ENCODE assay signal across 8 mouse cellular contexts in the genomic region with DNA sequence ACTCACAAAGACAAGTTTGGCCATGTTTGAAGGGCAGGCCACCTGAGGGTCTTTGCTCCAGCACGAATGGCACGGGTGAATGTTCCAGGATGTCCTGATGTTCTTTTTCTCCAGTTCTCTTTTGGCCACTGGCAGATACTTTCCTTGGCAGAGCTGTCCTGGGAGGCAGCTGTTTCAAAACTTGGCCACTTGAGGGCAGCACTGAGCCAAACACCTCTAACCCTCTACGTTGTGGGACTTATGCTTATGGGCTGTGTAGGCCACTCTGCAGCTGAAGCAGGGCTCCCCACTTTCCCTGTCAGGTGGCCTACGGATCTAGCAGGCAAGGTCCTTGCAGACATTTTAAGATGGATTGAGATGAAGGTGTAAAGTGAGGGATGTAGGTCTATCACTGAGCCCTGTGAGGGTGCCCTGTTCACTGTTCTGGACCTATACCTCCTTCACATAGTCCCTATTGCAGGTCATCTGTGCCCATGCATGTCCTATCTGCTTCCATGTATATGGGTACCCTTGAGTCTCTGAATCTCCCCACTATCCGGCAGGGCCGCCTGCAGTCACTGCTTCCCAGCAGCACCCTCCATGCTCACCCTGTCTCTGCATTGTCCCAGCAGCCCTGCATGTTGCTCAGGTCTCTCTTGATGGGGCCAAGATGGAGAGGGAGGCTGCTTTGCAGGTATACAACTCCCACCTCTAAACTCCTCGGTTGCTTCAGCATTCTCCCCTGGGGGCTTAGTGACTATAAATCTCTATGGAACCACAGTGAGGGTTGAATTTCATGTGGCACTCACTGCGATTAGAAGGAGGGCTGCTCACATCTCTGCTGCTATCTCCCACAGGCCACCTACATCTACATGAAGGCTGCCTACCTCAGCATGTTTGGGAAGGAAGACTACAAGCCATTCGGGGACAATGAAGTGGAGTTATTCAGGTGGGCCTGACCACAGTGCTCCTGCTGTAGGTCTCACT. TPM values are rescaled to one million over a fixed set of nuclear protein-coding genes. Genes with fewer than 3 reads are reported as not detected.
DNase-seq lines count a peak whose midpoint lies in the region; ATAC-seq and TF ChIP-seq lines count a peak whose summit lies in the region.

No protein-coding gene starts in this region.

- no peaks in the 10 kb centered on the region for H3K36me3 ChIP-seq in C2C12 (ENCODE audit: control insufficient read depth, insufficient read depth)
- H3K36me3 ChIP-seq in heart, adult 2 months (ENCODE audit: control insufficient read depth, insufficient read depth, low read length): no peaks in the 10 kb centered on the region
- H3K36me3 ChIP-seq in kidney, adult 2 months (ENCODE audit: control insufficient read depth, insufficient read depth, low read length): no peaks in the 10 kb centered on the region
- H3K36me3 ChIP-seq in limb, embryonic 14.5 days (ENCODE audit: control insufficient read depth, insufficient read depth, low read length): peaks cover 13% of the 10 kb centered on the region; the same call in 1 of the 2 replicates
- no peaks in the 10 kb centered on the region for H3K36me3 ChIP-seq in midbrain, embryonic 15.5 days (replicated peaks)

- H3K4me1 ChIP-seq in heart, adult 2 months (ENCODE audit: control insufficient read depth, insufficient read depth, low read length): peaks cover 2% of the 10 kb centered on the region
- H3K4me1 ChIP-seq in kidney, adult 2 months (ENCODE audit: control insufficient read depth, insufficient read depth, low read length): no peaks in the 10 kb centered on the region; the same call in 1 of the 2 replicates
- no peaks in the 10 kb centered on the region for H3K4me1 ChIP-seq in limb, embryonic 14.5 days (ENCODE audit: control insufficient read depth, insufficient read depth, low read length)
- no peaks in the 10 kb centered on the region for H3K4me1 ChIP-seq in midbrain, embryonic 15.5 days

- H3K79me3 ChIP-seq in C2C12 (ENCODE audit: low read depth): no peaks in the 10 kb centered on the region

- intact Hi-C loops in heart, adult 2 months (cut with DNase I): loop anchor here (1.0 to 5.0 kb wide), 3 partner anchors 38 to 289 kb away; no protein-coding TSS in a partner anchor

- no peak overlapping the region for H3K9ac ChIP-seq in heart, adult 2 months (ENCODE audit: low read depth, low read length)
- no peak overlapping the region for H3K9ac ChIP-seq in limb, embryonic 14.5 days (ENCODE audit: low read depth, low read length, severe bottlenecking)
- H3K9ac ChIP-seq in midbrain, embryonic 15.5 days: no peak overlapping the region

- WGBS in heart, adult 2 months: 53% methylated on average over 9 of the region's 9 CpGs
- 49% methylated on average over 9 of the region's 9 CpGs for WGBS in kidney, adult 2 months
- 52% methylated on average over 9 of the region's 9 CpGs for WGBS in limb, embryonic 14.5 days
- 56% methylated on average over 9 of the region's 9 CpGs for WGBS in midbrain, embryonic 15.5 days

- DNase-seq in adrenal gland, postnatal 10 days: peak; percentile 81
- peak; percentile 65 for DNase-seq in embryo, embryonic 9.5 days (ENCODE audit: extremely low spot score)
- peak; percentile 65 to 76 for DNase-seq in heart, adult 2 months
- peak; percentile 73 for DNase-seq in kidney, adult 2 months
- DNase-seq in limb, embryonic 14.5 days (ENCODE audit: low spot score): peak; percentile 79
- peak; percentile 64 to 72 for DNase-seq in spleen, postnatal 14 days (ENCODE audit: low spot score in 2 of 2)

- TF ChIP-seq POLR2A in heart, adult 2 months (IDR thresholded peaks at IDR 0.05; ENCODE audit: insufficient read depth, low read depth, low read length): no peak
- TF ChIP-seq POLR2A in kidney, adult 2 months (IDR thresholded peaks at IDR 0.05; ENCODE audit: low read depth, low read length): no peak
- TF ChIP-seq POLR2A in limb, embryonic 14.5 days (IDR thresholded peaks at IDR 0.05; ENCODE audit: borderline replicate concordance, extremely low read depth, insufficient read depth, insufficient read length): no peak

- peak; percentile 62 for TF ChIP-seq CTCF in C2C12 (IDR thresholded peaks at IDR 0.05; ENCODE audit: control insufficient read depth, insufficient read depth, insufficient read length)
- no peak; the same call in 1 of the 2 replicates for TF ChIP-seq CTCF in heart, adult 2 months (IDR thresholded peaks at IDR 0.05)
- TF ChIP-seq CTCF in kidney, adult 2 months (conservative IDR thresholded peaks at IDR 0.05; ENCODE audit: insufficient read depth, insufficient read length, low read depth, low read length): peak; percentile 90

- no peaks in the 10 kb centered on the region for H3K27me3 ChIP-seq in C2C12 (ENCODE audit: control insufficient read depth, insufficient read depth, insufficient read length)
- H3K27me3 ChIP-seq in heart, adult 2 months (ENCODE audit: control insufficient read depth, insufficient read depth, low read length): no peaks in the 10 kb centered on the region
- no peaks in the 10 kb centered on the region for H3K27me3 ChIP-seq in kidney, adult 2 months (replicated peaks; ENCODE audit: control insufficient read depth, insufficient read depth, low read length)
- no peaks in the 10 kb centered on the region for H3K27me3 ChIP-seq in limb, embryonic 14.5 days (ENCODE audit: control insufficient read depth, insufficient read depth, low read length)
- H3K27me3 ChIP-seq in midbrain, embryonic 15.5 days (replicated peaks): no peaks in the 10 kb centered on the region

- H3ac ChIP-seq in C2C12 (ENCODE audit: control insufficient read depth, insufficient read length, low read depth): no peak overlapping the region

- no peaks in the 10 kb centered on the region for H3K9me3 ChIP-seq in limb, embryonic 14.5 days (ENCODE audit: control insufficient read depth, low read length)
- no peaks in the 10 kb centered on the region for H3K9me3 ChIP-seq in midbrain, embryonic 15.5 days

- H3K79me2 ChIP-seq in C2C12 (ENCODE audit: control insufficient read depth, insufficient read depth): no peaks in the 10 kb centered on the region
- H3K79me2 ChIP-seq in heart, adult 2 months (replicated peaks; ENCODE audit: control insufficient read depth, insufficient read depth, low read length): no peaks in the 10 kb centered on the region

- ATAC-seq in limb, embryonic 14.5 days (ENCODE audit: low FRiP score, low read depth): peak; percentile 63; the same call in 1 of the 2 replicates
- ATAC-seq in midbrain, embryonic 15.5 days (replicated peaks): peak; percentile 57

- H3K27ac ChIP-seq in heart, adult 2 months: no peak overlapping the region
- no peak overlapping the region for H3K27ac ChIP-seq in kidney, adult 2 months (ENCODE audit: insufficient read depth, low read depth, low read length)
- H3K27ac ChIP-seq in limb, embryonic 14.5 days (replicated peaks; ENCODE audit: low read depth, low read length): no peak overlapping the region
- H3K27ac ChIP-seq in midbrain, embryonic 15.5 days: no peak overlapping the region

- H3K4me3 ChIP-seq in C2C12 (ENCODE audit: insufficient read depth, poor library complexity, severe bottlenecking): no peak overlapping the region
- no peak overlapping the region for H3K4me3 ChIP-seq in heart, adult 2 months
- H3K4me3 ChIP-seq in kidney, adult 2 months (ENCODE audit: insufficient read depth, low read depth, low read length): no peak overlapping the region
- H3K4me3 ChIP-seq in limb, embryonic 14.5 days (replicated peaks; ENCODE audit: low read length): no peak overlapping the region
- H3K4me3 ChIP-seq in midbrain, embryonic 15.5 days: no peak overlapping the region

- TF ChIP-seq EP300 in heart, adult 2 months (IDR thresholded peaks at IDR 0.05; ENCODE audit: insufficient read depth, low read depth, low read length): no peak

- no peak overlapping the region for H3K4me2 ChIP-seq in limb, embryonic 14.5 days (replicated peaks; ENCODE audit: low read depth, low read length, severe bottlenecking)
- H3K4me2 ChIP-seq in midbrain, embryonic 15.5 days: no peak overlapping the region

TF ChIP-seq in C2C12, 6 proteins besides CTCF, POLR2A, EP300 and RAD21:
- TF ChIP-seq MYOG (IDR thresholded peaks at IDR 0.05; ENCODE audit: control insufficient read depth, extremely low read depth, insufficient read length): no peak
- no peak for TF ChIP-seq FOSL1 (IDR thresholded peaks at IDR 0.05; ENCODE audit: insufficient read depth, low read length, poor library complexity, severe bottlenecking)
- no peak for TF ChIP-seq MYOD1 (IDR thresholded peaks at IDR 0.05; ENCODE audit: control insufficient read depth, insufficient read length, low read depth)
- no peak for TF ChIP-seq MAX (IDR thresholded peaks at IDR 0.05)
- no peak for TF ChIP-seq CEBPB (IDR thresholded peaks at IDR 0.05; ENCODE audit: low read depth)
- no peak for TF ChIP-seq USF1 (IDR thresholded peaks at IDR 0.05; ENCODE audit: low read depth)

RNA-seq across cellular contexts. Expression of a gene that starts 31.8 kb away (rescaled TPM):
- polyA plus RNA-seq in C2C12 (2012; fragmentation: generic; extraction: Trizol): 0.42 TPM
- 1 to 10 TPM; 5.3 to 5.8 TPM for total RNA-seq in adrenal gland, postnatal 10 days (2021)
- 1 to 10 TPM; 1.6 to 2.4 TPM for total RNA-seq in heart, adult 2 months (2021)
- 1.8 and 2.7 TPM in 2 replicates for polyA plus RNA-seq in heart, adult 2 months (2012; rRNA removed)
- polyA plus RNA-seq in kidney, adult 2 months (2012; rRNA removed): 2.8 and 3.1 TPM in 2 replicates
- polyA plus RNA-seq in limb, embryonic 14.5 days (2012; rRNA removed): 5.4 and 6.0 TPM in 2 replicates
- 4.0 and 4.3 TPM in 2 replicates for polyA plus RNA-seq in limb, embryonic 14.5 days (2014; fragmentation: Nextera tagmentation; extraction: Ambion mirVana)
- polyA plus RNA-seq in midbrain, embryonic 15.5 days (2015; fragmentation: Nextera tagmentation; extraction: Ambion mirVana): 2.0 and 2.4 TPM in 2 replicates

RNA-seq across cellular contexts. Expression of a gene that starts 46.3 kb away (rescaled TPM):
- polyA plus RNA-seq in C2C12 (2012; fragmentation: generic; extraction: Trizol): 26.9 TPM
- 100 to 1,000 TPM; 115 to 119 TPM for total RNA-seq in adrenal gland, postnatal 10 days (2021)
- 100 to 1,000 TPM; 109 to 112 TPM for total RNA-seq in heart, adult 2 months (2021)
- polyA plus RNA-seq in heart, adult 2 months (2012; rRNA removed): 40.5 and 87.0 TPM in 2 replicates
- polyA plus RNA-seq in kidney, adult 2 months (2012; rRNA removed): 52.9 and 57.5 TPM in 2 replicates
- 39.3 and 43.6 TPM in 2 replicates for polyA plus RNA-seq in limb, embryonic 14.5 days (2012; rRNA removed)
- 67.0 and 71.7 TPM in 2 replicates for polyA plus RNA-seq in limb, embryonic 14.5 days (2014; fragmentation: Nextera tagmentation; extraction: Ambion mirVana)
- polyA plus RNA-seq in midbrain, embryonic 15.5 days (2015; fragmentation: Nextera tagmentation; extraction: Ambion mirVana): 61.2 and 63.9 TPM in 2 replicates
